Mouse (Mus musculus) spleen, adult 2 months (tissue): ENCODE data around the gene Ghrhr. TPM values are rescaled to one million over a fixed set of nuclear protein-coding genes. Genes with fewer than 3 reads are reported as not detected.

Experiments used
- DNase-seq, 2 experiments: peaks; one replicate each; pipeline versions ENCODE4 v3.0.0 to v3.0.0-alpha.2; 2012 to 2021; ENCODE audit warnings: low spot score in 2 of 2, low read depth in 1 of 2
- H3K27ac ChIP-seq: fragments of 200-500 bp; 2 replicates; pipeline ENCODE4 v1.5.1; 2012; ENCODE audit warnings: low read length, inconsistent platforms; ENCODE audit not compliant: insufficient read depth
- H3K27me3 ChIP-seq: fragments of 200-500 bp; 2 replicates; pipeline ENCODE4 v1.6.1; 2012; ENCODE audit warnings: mild to moderate bottlenecking, moderate library complexity, low read length, inconsistent platforms; ENCODE audit not compliant: control insufficient read depth, insufficient read depth
- H3K36me3 ChIP-seq: fragments of 200-500 bp; 2 replicates; pipeline ENCODE4 v1.6.1; 2012; ENCODE audit warnings: mild to moderate bottlenecking, low read length, inconsistent platforms; ENCODE audit not compliant: control insufficient read depth, insufficient read depth
- H3K4me1 ChIP-seq: fragments of 200-500 bp; 2 replicates; pipeline ENCODE4 v1.6.1; 2011; ENCODE audit warnings: inconsistent platforms; ENCODE audit not compliant: control insufficient read depth, insufficient read depth, insufficient read length
- H3K4me3 ChIP-seq: fragments of 200-500 bp; 2 replicates; pipeline ENCODE4 v1.5.1; 2011; ENCODE audit warnings: mild to moderate bottlenecking, inconsistent platforms; ENCODE audit not compliant: insufficient read depth, insufficient read length; ENCODE audit errors: extremely low read depth
- CTCF ChIP-seq: fragments of 200-500 bp; IDR thresholded peaks from 2 replicates; pipeline ENCODE4 v1.5.1; 2011; ENCODE audit warnings: mild to moderate bottlenecking, inconsistent platforms; ENCODE audit not compliant: insufficient read depth, insufficient read length, insufficient replicate concordance; ENCODE audit errors: extremely low read depth
- POLR2A ChIP-seq: fragments of 200-500 bp; IDR thresholded peaks from 2 replicates; pipeline ENCODE4 v1.6.1; 2011; ENCODE audit warnings: low read depth, low read length, inconsistent platforms
- WGBS: fragments of 180-500 bp; shearing (Covaris S2); methylation state at CpG from one replicate; pipeline ENCODE4 v1.1.7; 2018; 5-methylcytosine and 5-hydroxymethylcytosine counted together
- polyA plus RNA-seq: library from polyadenylated mRNA; depleted of rRNA; stranded (reverse); fragments of >200 nt; gene quantifications from 2 replicates; pipeline ENCODE4 v1.2.3, GENCODE M21; 2012

Ghrhr gene
- polyA plus RNA-seq, 1 experiment: not detected

DNA sequence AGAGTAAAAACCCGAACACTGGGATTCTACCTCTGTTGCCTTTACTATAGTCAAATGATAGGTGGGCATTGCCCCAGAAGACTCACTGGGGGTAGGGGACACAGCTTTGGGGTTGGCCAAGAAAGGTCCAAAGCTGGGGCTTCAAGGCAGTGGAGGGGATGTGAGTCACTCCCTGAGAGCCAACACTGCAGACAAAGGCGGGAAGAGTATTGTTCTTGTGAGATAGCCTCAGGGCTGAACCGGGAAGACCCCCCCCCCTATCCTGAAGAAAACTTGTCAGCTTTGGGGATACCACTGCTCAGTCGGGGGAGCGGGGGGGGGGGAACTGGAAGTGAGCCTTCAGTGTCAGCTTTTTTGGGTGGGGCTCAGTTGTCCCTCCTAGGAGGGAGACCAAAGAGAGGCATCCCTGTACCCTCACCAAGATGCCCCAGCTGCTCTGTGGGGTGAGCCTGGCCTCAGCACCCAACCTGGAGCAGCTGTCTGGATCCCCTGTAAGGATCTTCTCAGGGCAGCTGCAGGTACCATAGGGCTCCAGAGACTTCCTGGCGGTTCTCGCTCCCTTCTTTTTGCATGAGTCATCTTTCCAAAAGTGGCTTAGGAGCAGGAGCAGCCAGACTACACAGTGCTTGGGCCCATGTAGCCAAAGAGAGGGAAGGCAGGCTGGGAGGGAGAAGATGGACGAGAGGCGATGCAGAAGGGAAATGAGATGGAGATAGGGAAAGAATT lies 31.6 kb upstream of the Ghrhr start:
- no peak for DNase-seq
- TF ChIP-seq POLR2A: no peak
- TF ChIP-seq CTCF: no peak
- H3K27me3 ChIP-seq: no peaks in the 10 kb centered on the region
- no peaks in the 10 kb centered on the region for H3K4me1 ChIP-seq
- H3K27ac ChIP-seq: no peak overlapping the region
- H3K4me3 ChIP-seq: no peak overlapping the region
- WGBS: 84% methylated on average over 9 of the region's 9 CpGs
- no peaks in the 10 kb centered on the region for H3K36me3 ChIP-seq

DNA sequence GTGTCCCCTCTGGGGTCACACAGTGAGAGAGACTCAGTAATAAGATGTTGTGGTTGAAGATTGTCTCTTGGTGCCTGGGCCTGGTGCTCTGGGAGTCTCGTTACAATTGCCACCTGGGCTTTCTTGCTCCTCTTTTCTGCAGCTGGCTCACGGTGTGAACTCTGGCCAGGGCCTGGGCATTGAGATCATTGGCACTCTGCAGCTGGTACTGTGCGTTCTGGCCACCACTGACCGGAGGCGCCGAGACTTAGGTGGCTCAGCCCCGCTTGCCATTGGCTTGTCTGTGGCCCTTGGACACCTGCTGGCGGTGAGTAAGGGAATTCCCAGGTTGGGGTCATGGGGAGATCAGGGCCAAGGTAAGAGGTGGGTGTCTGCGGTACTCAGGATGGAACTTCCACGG lies 30.8 kb upstream of the Ghrhr start:
- TF ChIP-seq CTCF (no peak), POLR2A (no peak)
- H3K4me3 ChIP-seq: no peak overlapping the region
- no peaks in the 10 kb centered on the region for H3K27me3 ChIP-seq
- no peaks in the 10 kb centered on the region for H3K36me3 ChIP-seq
- no peak for DNase-seq
- no peaks in the 10 kb centered on the region for H3K4me1 ChIP-seq
- no peak overlapping the region for H3K27ac ChIP-seq
- WGBS: 91% methylated on average over 10 of the region's 10 CpGs

DNA sequence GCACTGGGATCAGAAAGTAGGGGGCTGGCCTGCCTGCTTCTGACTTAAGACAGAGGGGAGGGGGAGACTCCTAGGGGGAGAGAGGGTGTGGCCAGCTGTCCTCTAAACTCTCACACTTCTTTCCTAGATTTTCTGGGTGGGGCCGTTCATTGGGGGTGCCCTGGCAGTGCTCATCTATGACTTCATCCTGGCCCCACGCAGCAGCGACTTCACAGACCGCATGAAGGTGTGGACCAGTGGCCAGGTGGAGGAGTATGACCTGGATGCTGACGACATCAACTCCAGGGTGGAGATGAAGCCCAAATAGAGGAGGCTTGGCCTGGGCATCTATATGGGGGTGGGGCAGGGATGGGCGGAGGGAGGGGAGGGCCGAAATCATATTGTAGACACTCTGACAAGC lies 29.6 kb upstream of the Ghrhr start:
- Histone ChIP-seq H3K4me1 (no peaks in the 10 kb centered on the region), H3K27me3 (no peaks in the 10 kb centered on the region), H3K36me3 (no peaks in the 10 kb centered on the region), H3K4me3 (no peak overlapping the region), H3K27ac (no peak overlapping the region)
- no peak for TF ChIP-seq POLR2A
- TF ChIP-seq CTCF: no peak
- no peak for DNase-seq
- 88% methylated on average over 7 of the region's 7 CpGs for WGBS

DNA sequence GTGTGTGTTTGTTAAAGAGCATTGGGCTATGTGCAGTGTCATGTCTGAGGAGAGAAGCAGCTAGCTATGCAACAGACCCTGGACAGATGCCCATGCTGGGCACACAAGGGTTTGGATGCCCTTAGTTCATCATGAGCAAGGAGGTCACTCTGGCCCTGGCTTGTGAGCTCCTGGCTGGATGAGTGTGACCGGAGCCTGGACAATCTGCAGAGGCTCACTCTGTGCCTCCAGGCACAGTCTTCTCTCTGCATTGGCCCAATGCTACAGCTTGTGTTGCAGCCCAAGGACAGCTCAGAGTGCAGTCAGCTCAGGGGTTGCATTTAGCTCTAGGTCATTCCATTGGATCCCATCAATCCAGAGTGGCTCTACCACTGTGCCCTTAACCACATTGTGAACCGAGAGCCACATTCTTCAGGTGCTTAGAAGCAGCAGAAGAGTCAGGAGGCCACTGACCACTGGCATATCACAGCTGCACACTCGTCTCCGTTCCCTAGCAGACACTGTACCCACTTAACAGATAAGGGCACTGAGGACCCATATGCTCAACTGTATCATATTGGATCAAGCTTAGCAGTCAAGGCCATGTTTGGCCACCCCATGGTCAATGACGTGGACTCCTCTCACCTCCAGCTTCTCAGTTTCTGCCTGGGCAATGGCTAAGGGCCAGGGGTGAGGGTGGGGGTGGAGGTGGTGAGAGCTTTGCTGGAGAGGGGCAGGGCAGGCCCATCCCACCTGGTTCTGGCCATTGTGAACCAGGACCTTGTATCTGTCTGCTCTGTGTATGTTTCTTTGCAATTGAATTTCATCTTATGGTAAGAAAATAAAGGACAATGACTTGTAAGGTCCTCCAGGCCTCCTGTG lies 28.2 kb upstream of the Ghrhr start:
- H3K36me3 ChIP-seq: no peaks in the 10 kb centered on the region
- H3K4me1 ChIP-seq: no peaks in the 10 kb centered on the region
- no peak overlapping the region for H3K4me3 ChIP-seq
- DNase-seq: no peak
- TF ChIP-seq CTCF (no peak), POLR2A (no peak)
- H3K27me3 ChIP-seq: no peaks in the 10 kb centered on the region
- 83% methylated on average over 5 of the region's 5 CpGs for WGBS
- H3K27ac ChIP-seq: no peak overlapping the region

DNA sequence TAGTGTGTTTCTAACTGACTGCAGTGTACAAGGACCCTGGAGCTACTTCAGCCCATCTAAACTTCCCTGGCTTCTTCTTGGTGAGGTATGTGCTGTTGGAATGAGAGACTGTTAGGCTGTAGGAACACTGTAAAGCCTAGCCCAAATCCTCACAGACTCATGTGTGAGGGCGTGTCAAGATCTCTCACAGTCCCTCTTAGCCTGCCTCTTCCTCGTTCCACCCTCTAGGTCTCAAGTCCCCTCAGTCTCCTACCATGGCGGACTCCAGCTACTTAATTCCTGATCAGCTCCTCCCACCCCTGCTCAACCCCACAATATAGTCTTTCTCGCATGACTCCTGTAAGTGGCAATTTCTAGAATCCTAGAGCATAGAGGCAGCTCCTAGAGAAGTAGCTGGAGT lies 26.9 kb upstream of the Ghrhr start:
- no peaks in the 10 kb centered on the region for H3K36me3 ChIP-seq
- 91% methylated on average over 4 of the region's 4 CpGs for WGBS
- no peak overlapping the region for H3K4me3 ChIP-seq
- TF ChIP-seq CTCF: no peak
- no peak for TF ChIP-seq POLR2A
- H3K27ac ChIP-seq: no peak overlapping the region
- no peaks in the 10 kb centered on the region for H3K27me3 ChIP-seq
- H3K4me1 ChIP-seq: no peaks in the 10 kb centered on the region
- no peak for DNase-seq

DNA sequence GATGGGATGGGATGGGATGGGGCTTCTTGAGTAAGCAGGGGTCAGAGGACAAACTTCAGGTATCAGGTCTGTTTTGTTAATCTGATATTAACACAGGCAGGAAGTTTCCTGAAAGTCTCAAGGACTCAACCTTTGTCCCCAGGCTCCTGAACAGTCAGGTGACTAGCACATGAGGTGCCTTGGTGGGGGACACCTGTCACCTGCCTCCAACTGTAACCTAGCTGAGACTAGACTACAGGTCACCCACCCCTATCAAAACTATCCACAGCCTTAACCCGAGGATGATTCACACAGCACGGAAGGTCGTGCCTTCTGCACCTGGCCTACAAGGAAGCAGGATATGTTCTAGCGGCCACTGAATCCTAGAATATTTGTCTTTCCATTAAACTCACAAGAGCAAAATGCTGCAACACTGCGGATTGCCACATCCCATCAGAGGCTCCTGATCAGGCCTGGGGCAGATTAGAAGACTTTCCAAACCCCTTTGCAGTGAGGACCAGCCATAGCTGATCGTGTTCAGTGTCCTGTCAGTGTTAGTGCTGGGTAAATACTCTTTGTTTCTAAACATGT lies 25.6 kb upstream of the Ghrhr start:
- H3K27ac ChIP-seq: no peak overlapping the region
- WGBS: 92% methylated on average over 6 of the region's 6 CpGs
- H3K36me3 ChIP-seq: no peaks in the 10 kb centered on the region
- H3K4me3 ChIP-seq: no peak overlapping the region
- H3K4me1 ChIP-seq: no peaks in the 10 kb centered on the region
- no peak for DNase-seq
- H3K27me3 ChIP-seq: no peaks in the 10 kb centered on the region
- no peak for TF ChIP-seq POLR2A

DNA sequence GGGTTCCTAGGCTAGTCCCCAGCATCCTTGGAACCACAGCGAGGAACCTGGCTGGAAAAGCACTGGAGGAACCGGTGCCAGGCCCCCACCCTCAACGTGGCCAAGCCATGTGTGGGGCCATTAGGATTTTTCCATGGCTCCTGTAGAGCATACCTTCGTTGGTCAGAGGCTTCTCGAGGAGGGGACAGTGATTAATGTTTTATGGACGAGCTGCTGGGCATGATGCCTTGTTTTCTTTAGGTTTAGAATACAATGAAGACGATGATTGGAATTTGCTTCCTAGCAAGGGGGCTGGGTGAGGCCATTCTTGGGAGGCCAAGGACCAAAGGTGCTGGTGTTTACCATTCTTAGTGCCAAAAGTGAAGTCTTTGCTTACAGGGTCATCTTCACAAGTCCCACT lies 24.4 kb upstream of the Ghrhr start:
- H3K4me1 ChIP-seq: no peaks in the 10 kb centered on the region
- no peak overlapping the region for H3K27ac ChIP-seq
- WGBS: 84% methylated on average over 7 of the region's 7 CpGs
- no peak for DNase-seq
- no peaks in the 10 kb centered on the region for H3K36me3 ChIP-seq
- TF ChIP-seq POLR2A (no peak), CTCF (no peak)
- H3K27me3 ChIP-seq: no peaks in the 10 kb centered on the region
- no peak overlapping the region for H3K4me3 ChIP-seq
